Mouse (Mus musculus) G1E (cell line): ENCODE results near the gene Tldc2.

Experiments used
- CTCF ChIP-seq: IDR thresholded peaks from 2 replicates; pipeline ENCODE4 v1.5.1; 2012; ENCODE audit warnings: low read depth, low read length, inconsistent platforms, mixed read lengths
- GATA1 ChIP-seq: IDR thresholded peaks from 2 replicates; pipeline ENCODE4 v1.6.1; 2012; ENCODE audit warnings: borderline replicate concordance, low read length, inconsistent platforms, mixed read lengths
- GATA2 ChIP-seq: IDR thresholded peaks from 2 replicates; pipeline ENCODE4 v1.6.1; 2012; ENCODE audit warnings: low read depth, low read length, inconsistent platforms, borderline replicate concordance
- POLR2AphosphoS5 ChIP-seq: IDR thresholded peaks from 2 replicates; pipeline ENCODE4 v1.6.1; 2012; ENCODE audit warnings: low read depth, low read length, inconsistent platforms; ENCODE audit not compliant: insufficient replicate concordance

- TF ChIP-seq CTCF (no peak), GATA1 (no peak), GATA2 (no peak), POLR2AphosphoS5 (no peak)
Measured at GRCm38 (mm10) chr2:157074186-157074724, 12.6 kb upstream of the Tldc2 start.
